Mouse (Mus musculus): ENCODE data around the gene Tbx19. TPM values are rescaled to one million over a fixed set of nuclear protein-coding genes. Genes with fewer than 3 reads are reported as not detected.

Tbx19 gene
- polyA plus RNA-seq, 1 experiment from 2014 or later = not detected

DNA sequence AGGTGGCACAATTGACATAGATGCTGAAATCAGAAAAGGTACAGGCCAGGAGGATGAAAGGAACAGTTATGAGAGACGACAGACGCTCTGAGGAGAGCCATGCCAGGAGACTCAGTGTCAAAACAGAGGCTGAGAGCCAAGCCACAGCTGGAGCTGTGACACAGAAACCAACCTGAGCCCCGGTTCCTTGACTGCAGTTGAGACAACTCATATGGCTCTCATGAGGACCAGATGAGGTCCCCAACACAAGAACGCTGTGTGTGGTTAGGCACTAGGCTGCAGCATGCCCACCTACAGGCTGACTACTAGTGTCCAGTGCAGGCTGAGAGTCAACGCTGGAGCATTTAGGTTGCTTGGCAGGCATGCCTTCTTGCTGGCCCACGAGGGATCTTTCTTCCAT, 17.5 kb upstream of the Tbx19 start:
- H3K4me2 ChIP-seq = no peak overlapping the region
- H3K4me3 ChIP-seq (replicated peaks) = no peak overlapping the region
- no peak overlapping the region for H3K9ac ChIP-seq
- no peak for ATAC-seq (ENCODE audit: low FRiP score)
- no peak overlapping the region for H3K27ac ChIP-seq
- H3K4me1 ChIP-seq = no peaks in the 10 kb centered on the region
- WGBS = 85% methylated on average over 6 of the region's 6 CpGs
- H3K36me3 ChIP-seq (replicated peaks) = peaks cover 4% of the 10 kb centered on the region; the same call in 1 of the 2 replicates
- H3K27me3 ChIP-seq = no peaks in the 10 kb centered on the region
- no peaks in the 10 kb centered on the region for H3K9me3 ChIP-seq

DNA sequence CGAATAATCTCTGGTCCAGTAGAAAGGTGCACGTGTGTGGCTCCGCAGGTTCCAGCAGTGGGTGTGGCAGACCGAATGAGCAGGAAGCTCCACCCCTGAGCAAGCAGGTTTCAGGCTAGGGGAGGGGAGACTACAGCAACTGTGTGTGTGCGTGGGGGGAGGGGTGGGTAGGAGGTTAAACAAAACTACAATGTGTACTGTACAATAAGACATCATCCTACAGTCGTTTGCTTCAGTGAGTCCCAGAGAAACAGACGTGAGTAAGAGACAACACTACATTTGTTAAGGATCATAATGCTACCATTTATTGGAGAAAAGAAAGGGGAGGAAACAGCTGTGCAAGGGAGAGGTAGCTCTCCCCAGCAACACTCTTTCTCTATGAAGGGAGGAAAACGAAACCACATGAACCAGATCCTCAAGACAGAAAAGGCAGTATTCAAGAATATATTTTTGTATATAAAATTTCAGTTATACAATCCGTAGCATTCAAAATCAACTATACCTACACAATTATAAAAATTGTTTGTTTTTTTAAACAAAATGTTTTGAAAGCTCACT, 13.6 kb upstream of the Tbx19 start:
- H3K9ac ChIP-seq = no peak overlapping the region
- no peaks in the 10 kb centered on the region for H3K4me1 ChIP-seq
- no peak overlapping the region for H3K27ac ChIP-seq
- H3K27me3 ChIP-seq = no peaks in the 10 kb centered on the region
- ATAC-seq (ENCODE audit: low FRiP score) = no peak
- no peaks in the 10 kb centered on the region for H3K9me3 ChIP-seq
- H3K4me2 ChIP-seq = no peak overlapping the region
- H3K4me3 ChIP-seq (replicated peaks) = no peak overlapping the region
- peaks cover 4% of the 10 kb centered on the region; the same call in 1 of the 2 replicates for H3K36me3 ChIP-seq (replicated peaks)
- 62% methylated on average over 9 of the region's 9 CpGs for WGBS

DNA sequence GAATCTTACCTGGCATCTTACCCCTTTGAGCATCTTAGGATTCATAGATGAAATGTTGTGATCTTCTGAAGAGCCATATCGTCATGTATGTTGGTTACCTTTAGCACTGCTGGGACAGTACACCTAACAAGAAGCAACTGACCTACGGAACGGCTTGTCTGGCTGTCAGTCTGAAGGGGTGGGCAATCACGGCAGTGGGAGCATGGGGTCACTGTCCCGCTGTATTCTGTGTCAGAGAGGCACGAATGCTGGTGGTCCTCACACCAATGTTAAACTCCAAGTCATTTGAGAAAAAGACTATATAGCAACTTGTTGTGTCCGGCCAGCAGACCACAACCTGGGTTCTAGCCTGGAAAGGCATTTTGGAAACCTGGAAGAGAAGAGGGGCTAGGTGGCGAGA, 10.7 kb upstream of the Tbx19 start:
- Histone ChIP-seq H3K9ac (no peak overlapping the region), H3K4me3 (replicated peaks) (no peak overlapping the region), H3K36me3 (replicated peaks) (no peaks in the 10 kb centered on the region), H3K4me1 (no peaks in the 10 kb centered on the region), H3K9me3 (no peaks in the 10 kb centered on the region), H3K27ac (no peak overlapping the region), H3K4me2 (no peak overlapping the region), H3K27me3 (no peaks in the 10 kb centered on the region)
- WGBS = 69% methylated on average over 8 of the region's 8 CpGs
- no peak for ATAC-seq (ENCODE audit: low FRiP score)

DNA sequence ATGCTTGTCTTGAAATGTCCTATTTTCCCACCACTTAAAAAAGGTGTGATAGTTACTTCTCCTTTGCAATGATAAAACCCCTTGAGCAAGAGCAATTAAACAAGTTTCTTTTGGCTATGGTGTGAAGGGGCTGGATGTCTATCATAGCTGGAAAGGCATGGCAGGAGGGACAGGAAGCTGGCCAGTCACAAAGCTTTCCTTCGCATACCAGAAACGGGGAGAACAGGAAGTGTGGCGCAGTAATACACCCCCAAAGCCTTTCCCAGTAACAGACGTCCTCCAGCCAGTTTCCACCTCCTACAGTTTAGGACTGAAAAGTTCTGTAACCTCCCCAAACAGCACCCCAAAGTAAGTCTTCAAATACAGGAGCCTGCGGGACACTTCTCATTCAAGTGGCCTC, 9.6 kb upstream of the Tbx19 start:
- Histone ChIP-seq H3K27me3 (no peaks in the 10 kb centered on the region), H3K36me3 (replicated peaks) (no peaks in the 10 kb centered on the region), H3K4me2 (no peak overlapping the region), H3K9ac (no peak overlapping the region), H3K4me1 (no peaks in the 10 kb centered on the region), H3K9me3 (no peaks in the 10 kb centered on the region), H3K27ac (no peak overlapping the region), H3K4me3 (replicated peaks) (no peak overlapping the region)
- WGBS = 85% methylated on average over 5 of the region's 5 CpGs
- ATAC-seq (ENCODE audit: low FRiP score) = no peak

DNA sequence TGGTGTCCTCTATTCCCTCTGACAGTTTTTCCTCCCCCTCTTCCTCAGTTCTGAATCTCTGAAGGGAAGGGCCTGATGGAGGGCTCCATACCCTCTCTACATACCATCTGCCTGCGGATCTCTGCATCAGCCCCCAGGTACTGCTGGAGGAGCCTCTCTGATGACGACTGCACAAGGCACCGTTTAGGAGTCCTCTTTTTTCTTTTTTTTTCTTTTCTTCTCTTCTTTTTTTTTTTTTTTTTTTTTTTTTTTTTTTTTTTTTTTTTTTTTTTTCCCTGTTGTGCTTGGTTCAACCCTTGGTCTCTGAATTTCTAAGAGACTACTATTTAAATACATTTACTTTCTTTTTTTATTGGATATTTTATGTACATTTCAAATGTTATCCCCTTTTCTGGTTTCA, 8.9 kb upstream of the Tbx19 start:
- H3K9me3 ChIP-seq = no peaks in the 10 kb centered on the region
- H3K36me3 ChIP-seq (replicated peaks) = no peaks in the 10 kb centered on the region
- no peaks in the 10 kb centered on the region for H3K27me3 ChIP-seq
- ATAC-seq (ENCODE audit: low FRiP score) = no peak
- H3K4me3 ChIP-seq (replicated peaks) = no peak overlapping the region
- H3K4me2 ChIP-seq = no peak overlapping the region
- 72% methylated on average over 3 of the region's 3 CpGs for WGBS
- no peak overlapping the region for H3K27ac ChIP-seq
- no peak overlapping the region for H3K9ac ChIP-seq
- no peaks in the 10 kb centered on the region for H3K4me1 ChIP-seq

DNA sequence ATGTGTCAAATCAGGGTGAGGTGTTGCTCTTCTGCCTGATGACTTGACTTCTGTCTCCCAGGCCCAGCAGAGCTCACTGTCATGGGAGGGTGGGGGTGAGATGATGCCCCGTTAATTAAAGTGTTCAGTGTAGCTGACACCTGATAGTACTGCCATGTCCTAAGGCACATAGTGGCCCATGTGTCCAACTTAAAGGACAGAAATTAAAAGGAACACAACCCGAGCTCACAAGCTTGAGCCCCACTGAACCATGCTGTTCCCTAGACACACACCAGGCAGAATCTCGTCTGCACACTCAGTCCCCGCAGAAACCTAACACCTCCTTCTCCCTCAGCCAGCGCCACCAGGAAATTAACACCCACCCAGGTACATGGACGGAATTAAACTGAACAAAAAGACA, 4.3 kb upstream of the Tbx19 start:
- Histone ChIP-seq H3K4me1 (no peaks in the 10 kb centered on the region), H3K27me3 (0 out of 2 replicates have a peak, but pooled peaks cover 3% of the 10 kb centered on the region), H3K4me2 (no peak overlapping the region), H3K36me3 (replicated peaks) (no peaks in the 10 kb centered on the region), H3K27ac (no peak overlapping the region), H3K9me3 (no peaks in the 10 kb centered on the region), H3K4me3 (replicated peaks) (no peak overlapping the region), H3K9ac (no peak overlapping the region)
- WGBS = 69% methylated on average over 6 of the region's 6 CpGs
- no peak for ATAC-seq (ENCODE audit: low FRiP score)

DNA sequence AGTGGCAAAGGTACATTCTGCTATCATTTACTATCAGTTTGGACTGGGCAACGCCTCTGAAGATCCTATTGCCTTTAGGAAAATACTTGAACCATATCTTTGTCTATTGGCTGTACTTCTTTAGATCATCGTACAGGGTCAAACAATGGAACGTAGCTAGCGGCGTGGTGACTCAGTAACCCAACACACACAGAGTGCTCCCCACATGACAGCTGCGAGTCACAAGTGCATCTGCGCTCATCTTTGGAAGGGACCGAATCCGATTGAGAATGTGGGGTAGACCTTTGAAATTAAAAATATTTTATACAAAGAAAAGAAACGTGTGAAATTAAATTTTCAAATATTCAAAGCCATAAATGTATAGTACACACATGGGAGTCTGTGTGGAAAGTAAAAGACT, 1.7 kb downstream of the Tbx19 start:
- Histone ChIP-seq H3K4me3 (replicated peaks) (no peak overlapping the region), H3K27ac (no peak overlapping the region), H3K9me3 (no peaks in the 10 kb centered on the region), H3K36me3 (replicated peaks) (no peaks in the 10 kb centered on the region), H3K27me3 (0 out of 2 replicates have a peak, but pooled peaks cover 3% of the 10 kb centered on the region), H3K9ac (no peak overlapping the region), H3K4me2 (no peak overlapping the region), H3K4me1 (no peaks in the 10 kb centered on the region)
- ATAC-seq (ENCODE audit: low FRiP score) = no peak
- WGBS = 81% methylated on average over 10 of the region's 10 CpGs

DNA sequence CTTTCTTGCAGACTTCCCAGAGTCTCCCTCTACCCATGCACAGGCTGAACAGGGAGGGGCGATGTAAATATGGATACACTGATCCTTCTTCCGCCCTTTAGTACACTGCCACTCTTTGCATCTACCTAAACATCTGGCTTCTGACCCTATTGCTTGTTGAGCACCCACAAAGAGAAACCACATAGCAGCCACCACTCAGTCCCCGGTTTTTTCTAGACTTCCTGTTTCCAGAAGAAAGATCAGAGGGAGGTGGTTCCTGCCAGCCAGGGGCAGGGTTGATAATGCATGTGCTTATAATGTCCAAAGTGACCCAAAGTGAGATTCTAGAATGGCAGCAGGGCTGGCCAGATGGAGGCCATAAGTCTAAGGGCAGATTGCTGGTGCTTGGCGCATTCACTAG, 6.4 kb downstream of the Tbx19 start:
- Histone ChIP-seq H3K4me3 (replicated peaks) (no peak overlapping the region), H3K27ac (no peak overlapping the region), H3K27me3 (no peaks in the 10 kb centered on the region), H3K4me2 (no peak overlapping the region), H3K9ac (no peak overlapping the region), H3K36me3 (replicated peaks) (no peaks in the 10 kb centered on the region), H3K9me3 (no peaks in the 10 kb centered on the region), H3K4me1 (no peaks in the 10 kb centered on the region)
- 91% methylated on average over 4 of the region's 4 CpGs for WGBS
- no peak for ATAC-seq (ENCODE audit: low FRiP score)

DNA sequence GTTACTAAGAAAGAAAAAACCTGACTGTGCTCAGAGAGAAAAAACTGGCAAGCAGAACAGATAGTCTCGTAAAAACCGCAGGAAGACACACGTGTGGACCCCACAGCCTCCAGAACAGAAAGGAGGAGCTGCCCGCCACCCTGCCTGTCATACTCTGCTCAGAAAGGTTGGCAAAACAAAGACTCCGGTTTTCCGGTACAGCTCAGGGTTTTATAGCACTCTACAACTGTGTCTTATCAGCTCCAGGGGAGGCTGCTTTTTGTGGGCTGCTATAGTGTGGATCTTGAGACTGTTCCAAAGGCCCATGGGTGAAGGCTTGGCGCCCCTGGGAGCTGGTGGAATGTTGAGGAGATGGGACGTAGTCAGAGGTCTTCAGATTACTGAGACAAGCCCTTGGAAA, 9.4 kb downstream of the Tbx19 start:
- no peaks in the 10 kb centered on the region for H3K9me3 ChIP-seq
- no peak overlapping the region for H3K27ac ChIP-seq
- no peak overlapping the region for H3K9ac ChIP-seq
- no peak for ATAC-seq (ENCODE audit: low FRiP score)
- H3K4me2 ChIP-seq = no peak overlapping the region
- no peak overlapping the region for H3K4me3 ChIP-seq (replicated peaks)
- H3K27me3 ChIP-seq = no peaks in the 10 kb centered on the region
- H3K36me3 ChIP-seq (replicated peaks) = no peaks in the 10 kb centered on the region
- no peaks in the 10 kb centered on the region for H3K4me1 ChIP-seq
- 85% methylated on average over 8 of the region's 8 CpGs for WGBS

DNA sequence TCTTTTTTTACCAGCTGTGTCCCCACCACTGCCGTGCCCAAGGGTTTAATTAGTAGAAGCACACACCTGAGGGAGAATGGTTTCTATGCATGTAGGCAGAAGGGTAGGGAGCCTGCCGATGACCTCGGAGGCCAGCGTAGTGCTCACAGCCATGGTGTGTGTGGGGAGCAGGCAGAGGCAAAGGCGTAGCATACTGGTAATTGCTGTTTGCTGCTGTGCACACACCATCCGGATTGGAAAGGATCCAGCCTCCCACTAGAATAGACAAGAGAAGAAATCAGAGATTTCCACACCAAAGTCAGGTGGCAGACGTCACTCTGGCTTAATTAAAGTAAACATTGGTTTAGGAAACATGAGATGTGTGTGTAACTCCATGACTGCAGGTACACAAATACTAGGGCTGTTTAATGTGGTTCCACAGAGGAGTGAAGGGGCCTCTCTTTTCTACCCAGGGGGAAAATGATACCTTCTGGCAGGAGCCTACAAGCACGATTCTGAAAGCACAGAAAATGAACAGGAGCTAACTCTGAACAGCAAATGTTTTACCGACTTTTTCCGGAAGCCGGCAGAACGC, 18.1 kb downstream of the Tbx19 start:
- Histone ChIP-seq H3K4me1 (no peaks in the 10 kb centered on the region), H3K4me2 (no peak overlapping the region), H3K27me3 (no peaks in the 10 kb centered on the region), H3K4me3 (replicated peaks) (no peak overlapping the region), H3K9me3 (0 out of 2 replicates have a peak, but pooled peaks cover 4% of the 10 kb centered on the region), H3K36me3 (replicated peaks) (no peaks in the 10 kb centered on the region), H3K27ac (no peak overlapping the region), H3K9ac (no peak overlapping the region)
- 88% methylated on average over 12 of the region's 12 CpGs for WGBS
- ATAC-seq (ENCODE audit: low FRiP score) = no peak

DNA sequence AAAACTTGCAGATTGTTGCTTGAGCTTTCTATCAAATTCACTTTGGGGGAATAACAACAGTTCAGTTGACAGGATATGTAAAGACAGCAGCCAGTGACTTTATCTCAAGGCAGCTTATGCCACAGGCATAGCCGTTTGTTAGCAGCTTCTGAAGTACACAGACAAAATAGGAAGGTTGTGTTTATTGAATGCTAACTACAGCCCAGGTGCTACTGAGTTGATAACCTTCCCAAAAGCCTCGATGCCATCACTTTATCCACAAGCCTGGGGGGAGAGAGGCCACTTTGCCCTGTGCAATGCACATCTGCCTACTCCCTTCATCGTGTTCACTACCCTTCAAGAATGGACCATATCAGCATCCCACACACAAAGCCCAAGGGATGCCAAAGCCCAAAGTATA, 20.3 kb downstream of the Tbx19 start:
- H3K36me3 ChIP-seq (replicated peaks) = no peaks in the 10 kb centered on the region
- H3K9ac ChIP-seq = no peak overlapping the region
- no peak overlapping the region for H3K4me3 ChIP-seq (replicated peaks)
- WGBS = 79% methylated on average over 3 of the region's 3 CpGs
- H3K4me2 ChIP-seq = no peak overlapping the region
- no peaks in the 10 kb centered on the region for H3K27me3 ChIP-seq
- H3K9me3 ChIP-seq = 0 out of 2 replicates have a peak, but pooled peaks cover 4% of the 10 kb centered on the region
- ATAC-seq (ENCODE audit: low FRiP score) = no peak
- H3K27ac ChIP-seq = no peak overlapping the region
- no peaks in the 10 kb centered on the region for H3K4me1 ChIP-seq

DNA sequence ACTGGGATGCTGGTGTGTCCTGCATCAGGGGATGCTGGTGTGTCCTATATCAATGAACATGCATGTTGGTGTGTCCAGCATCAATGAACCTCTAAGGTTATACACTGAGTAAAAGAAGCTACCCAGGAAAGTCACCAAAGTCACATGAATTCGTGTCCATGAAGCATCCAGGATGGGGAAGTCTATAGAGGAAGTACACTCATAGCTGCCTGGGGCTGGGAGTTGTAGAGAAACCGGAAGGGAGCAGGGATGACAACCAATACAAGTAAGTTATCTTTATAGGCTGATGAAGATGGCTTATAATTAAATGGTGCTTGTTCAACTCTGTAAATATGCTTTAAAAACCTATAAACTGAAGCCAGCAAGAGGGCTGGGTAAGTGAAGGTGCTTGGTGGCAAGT, 26.7 kb downstream of the Tbx19 start:
- ATAC-seq (ENCODE audit: low FRiP score) = no peak
- H3K9me3 ChIP-seq = no peaks in the 10 kb centered on the region
- H3K4me3 ChIP-seq (replicated peaks) = no peak overlapping the region
- 74% methylated on average over 2 of the region's 2 CpGs for WGBS
- H3K27ac ChIP-seq = no peak overlapping the region
- H3K27me3 ChIP-seq = no peaks in the 10 kb centered on the region
- no peak overlapping the region for H3K9ac ChIP-seq
- H3K36me3 ChIP-seq (replicated peaks) = no peaks in the 10 kb centered on the region
- no peak overlapping the region for H3K4me2 ChIP-seq
- H3K4me1 ChIP-seq = no peaks in the 10 kb centered on the region

DNA sequence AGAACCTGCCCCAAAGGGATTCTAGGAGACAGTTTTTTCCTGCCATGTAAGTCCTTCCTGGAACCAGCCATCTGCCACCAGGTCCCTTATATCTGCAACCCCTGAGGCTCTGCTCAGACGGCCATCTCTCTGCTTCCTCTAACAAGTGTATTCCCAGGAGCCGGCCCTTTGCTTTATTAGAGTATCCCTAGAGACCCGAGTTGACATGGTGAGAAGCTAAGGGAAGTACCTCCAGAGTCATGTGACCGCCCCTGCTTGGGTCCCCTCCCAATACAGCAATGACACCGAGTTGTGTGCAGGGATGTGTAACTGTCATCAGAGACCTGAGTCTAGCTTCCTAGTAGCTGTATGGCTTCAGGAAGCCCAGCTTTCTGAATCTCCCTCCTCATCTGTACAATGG, 27.3 kb downstream of the Tbx19 start:
- Histone ChIP-seq H3K9me3 (no peaks in the 10 kb centered on the region), H3K4me2 (no peak overlapping the region), H3K27ac (no peak overlapping the region), H3K9ac (no peak overlapping the region), H3K4me3 (replicated peaks) (no peak overlapping the region), H3K27me3 (no peaks in the 10 kb centered on the region), H3K36me3 (replicated peaks) (no peaks in the 10 kb centered on the region), H3K4me1 (no peaks in the 10 kb centered on the region)
- no peak for ATAC-seq (ENCODE audit: low FRiP score)
- 89% methylated on average over 5 of the region's 5 CpGs for WGBS

All from forebrain, embryonic 12.5 days (tissue).